Mouse (Mus musculus): ENCODE data around the gene Armc7.

- TF ChIP-seq GATA1 (IDR thresholded peaks at IDR 0.05; ENCODE audit: borderline replicate concordance, low read length) (no peak), FLI1 (IDR thresholded peaks at IDR 0.05; ENCODE audit: low read length) (no peak)
These were observed 59.4 kb downstream of the Armc7 start for GRCm38 (mm10) chr11:115534759-115535371.

Data from megakaryocyte, embryonic 14.5 days (primary cell).